ENCODE assay signal across 8 mouse cellular contexts in genomic region chr11:59425671-59426101, GRCm38 (mm10). TPM values are rescaled to one million over a fixed set of nuclear protein-coding genes. Genes with fewer than 3 reads are reported as not detected.
A peak's percentile ranks its signal among the peaks of the same experiment; 100 is the strongest.
DNase-seq lines count a peak whose midpoint lies in the region; ATAC-seq and TF ChIP-seq lines count a peak whose summit lies in the region.

No protein-coding gene starts in this region.

- intact Hi-C loops in gastrocnemius, adult 2 months (cut with DNase I), result no loop called here

- no peak for ATAC-seq in erythroid progenitor cell, adult 5-6 weeks (replicated peaks; ENCODE audit: low FRiP score, poor library complexity, severe bottlenecking)

- no peak for DNase-seq in gastrocnemius, adult 2 months
- DNase-seq in gastrocnemius, adult 18-20 months (ENCODE audit: low spot score), result no peak
- peak; percentile 3 for DNase-seq in retina, embryonic 14.5 days (ENCODE audit: low spot score)
- no peak for DNase-seq in retina, postnatal 1 day
- peak; percentile 75 for DNase-seq in induced T-regulatory cell, adult 2 months (ENCODE audit: low read depth)
- peak; percentile 93 for DNase-seq in naive thymus-derived CD4-positive, alpha-beta T cell, adult 2 months (ENCODE audit: low read depth)
- DNase-seq in cerebellum, adult 11 months, result no peak

- TF ChIP-seq CTCF in gastrocnemius, adult 2 months (IDR thresholded peaks at IDR 0.05), result peak; percentile 35; the same call in 1 of the 2 replicates

- no peak overlapping the region for H3K4me3 ChIP-seq in gastrocnemius, adult 2 months

- no peak overlapping the region for H3K27ac ChIP-seq in gastrocnemius, adult 2 months

RNA-seq across cellular contexts. Expression of gene Jmjd4, which starts 24.2 kb away (rescaled TPM):
- 10 to 100 TPM in 1 of 2 experiments, 1 to 10 TPM in 1; 7.2 to 10.2 TPM for total RNA-seq in gastrocnemius, adult 2 months (2021)
- total RNA-seq in gastrocnemius, adult 18-20 months (2021), result 1 to 10 TPM; 9.0 to 9.8 TPM
- total RNA-seq in erythroid progenitor cell, adult 5-6 weeks (2015; ENCODE audit: low replicate concordance), result 2.5 and 3.4 TPM in 2 replicates
- 2.3 and 3.2 TPM in 2 replicates for total RNA-seq in erythroid progenitor cell, adult 5-6 weeks (2017; ENCODE audit: low replicate concordance)

RNA-seq across cellular contexts. Expression of gene Snap47, which starts 25.3 kb away (rescaled TPM):
- 10 to 100 TPM; 18.6 to 30.4 TPM for total RNA-seq in gastrocnemius, adult 2 months (2021)
- 10 to 100 TPM; 23.9 to 24.2 TPM for total RNA-seq in gastrocnemius, adult 18-20 months (2021)
- total RNA-seq in erythroid progenitor cell, adult 5-6 weeks (2015; ENCODE audit: low replicate concordance), result not detected in 2 replicates
- 0.13 and 6.4 TPM in 2 replicates for total RNA-seq in erythroid progenitor cell, adult 5-6 weeks (2017; ENCODE audit: low replicate concordance)

RNA-seq across cellular contexts. Expression of gene Zfp867, which starts 46.6 kb away (rescaled TPM):
- 1 to 10 TPM; 2.2 to 2.3 TPM for total RNA-seq in gastrocnemius, adult 2 months (2021)
- total RNA-seq in gastrocnemius, adult 18-20 months (2021), result 1 to 10 TPM; 2.0 to 2.3 TPM
- total RNA-seq in erythroid progenitor cell, adult 5-6 weeks (2015; ENCODE audit: low replicate concordance), result not detected in 2 replicates
- not detected in 2 replicates for total RNA-seq in erythroid progenitor cell, adult 5-6 weeks (2017; ENCODE audit: low replicate concordance)

RNA-seq across cellular contexts. Expression of gene Prss38, which starts 50.2 kb away (rescaled TPM):
- not detected for total RNA-seq in gastrocnemius, adult 2 months (2021)
- total RNA-seq in gastrocnemius, adult 18-20 months (2021), result not detected
- not detected in 2 replicates for total RNA-seq in erythroid progenitor cell, adult 5-6 weeks (2015; ENCODE audit: low replicate concordance)
- not detected in 2 replicates for total RNA-seq in erythroid progenitor cell, adult 5-6 weeks (2017; ENCODE audit: low replicate concordance)

Comparison
In these comparisons a context has a peak if more than half of its experiments do, and no peak if none do; other contexts are left out.
1. DNase-seq: peak in retina, embryonic 14.5 days (single experiment), induced T-regulatory cell, adult 2 months (single experiment) and naive thymus-derived CD4-positive, alpha-beta T cell, adult 2 months (single experiment); none in gastrocnemius, adult 2 months (single experiment), gastrocnemius, adult 18-20 months (single experiment), retina, postnatal 1 day (single experiment) and cerebellum, adult 11 months (single experiment).